Mouse (Mus musculus): ENCODE measurements around the gene Gm9970. TPM values are rescaled to one million over a fixed set of nuclear protein-coding genes. Genes with fewer than 3 reads are reported as not detected.

Gm9970 gene
- polyA plus RNA-seq, 1 experiment, result 0.69 TPM

- TF ChIP-seq POLR2A (IDR thresholded peaks at IDR 0.05; ENCODE audit: control insufficient read depth, extremely low read depth, insufficient read depth, low read length, poor library complexity), result no peak
- no peak for TF ChIP-seq CTCF (IDR thresholded peaks at IDR 0.05; ENCODE audit: borderline replicate concordance, control insufficient read depth, extremely low read depth, insufficient read depth, low read length, poor library complexity)
Measured at GRCm38 (mm10) chr5:31253806-31254205, 12.8 kb upstream of the Gm9970 start.

GRCm38 (mm10) chr5:31252795-31253545 is 11.9 kb upstream of the Gm9970 start:
- no peak for DNase-seq
- Histone ChIP-seq H3K36me3 (ENCODE audit: control insufficient read depth, insufficient read depth, low read length) (peaks cover 35% of the 10 kb centered on the region), H3K27ac (ENCODE audit: control insufficient read depth, insufficient read depth, low read length) (no peak overlapping the region), H3K27me3 (ENCODE audit: control insufficient read depth, insufficient read depth, low read length) (no peaks in the 10 kb centered on the region), H3K4me3 (ENCODE audit: control insufficient read depth, insufficient read depth, low read length) (no peak overlapping the region), H3K4me1 (replicated peaks; ENCODE audit: control insufficient read depth, insufficient read depth, low read length) (0 out of 2 replicates have a peak, but pooled peaks cover 2% of the 10 kb centered on the region)
- WGBS, result 93% methylated on average over 16 of the region's 16 CpGs
- TF ChIP-seq CTCF (IDR thresholded peaks at IDR 0.05; ENCODE audit: borderline replicate concordance, control insufficient read depth, extremely low read depth, insufficient read depth, low read length, poor library complexity) (no peak), POLR2A (IDR thresholded peaks at IDR 0.05; ENCODE audit: control insufficient read depth, extremely low read depth, insufficient read depth, low read length, poor library complexity) (no peak)

More at GRCm38 (mm10) chr5:31253806-31254205, 12.8 kb upstream of the Gm9970 start:
- DNase-seq, result no peak
- Histone ChIP-seq H3K36me3 (ENCODE audit: control insufficient read depth, insufficient read depth, low read length) (peaks cover 27% of the 10 kb centered on the region), H3K4me3 (ENCODE audit: control insufficient read depth, insufficient read depth, low read length) (no peak overlapping the region), H3K27ac (ENCODE audit: control insufficient read depth, insufficient read depth, low read length) (no peak overlapping the region), H3K4me1 (replicated peaks; ENCODE audit: control insufficient read depth, insufficient read depth, low read length) (0 out of 2 replicates have a peak, but pooled peaks cover 2% of the 10 kb centered on the region), H3K27me3 (ENCODE audit: control insufficient read depth, insufficient read depth, low read length) (no peaks in the 10 kb centered on the region)
- WGBS, result 89% methylated on average over 8 of the region's 8 CpGs

GRCm38 (mm10) chr5:31252151-31252550 is 11.1 kb upstream of the Gm9970 start:
- H3K4me1 ChIP-seq (replicated peaks; ENCODE audit: control insufficient read depth, insufficient read depth, low read length), result 0 out of 2 replicates have a peak, but pooled peaks cover 2% of the 10 kb centered on the region
- H3K27me3 ChIP-seq (ENCODE audit: control insufficient read depth, insufficient read depth, low read length), result no peaks in the 10 kb centered on the region
- H3K4me3 ChIP-seq (ENCODE audit: control insufficient read depth, insufficient read depth, low read length), result peak overlapping the region; percentile 52
- no peak overlapping the region for H3K27ac ChIP-seq (ENCODE audit: control insufficient read depth, insufficient read depth, low read length)
- TF ChIP-seq CTCF (IDR thresholded peaks at IDR 0.05; ENCODE audit: borderline replicate concordance, control insufficient read depth, extremely low read depth, insufficient read depth, low read length, poor library complexity), result no peak
- H3K36me3 ChIP-seq (ENCODE audit: control insufficient read depth, insufficient read depth, low read length), result peaks cover 43% of the 10 kb centered on the region
- DNase-seq, result no peak
- 89% methylated on average over 10 of the region's 10 CpGs for WGBS

GRCm38 (mm10) chr5:31251541-31252101 is 10.6 kb upstream of the Gm9970 start, which contains the start of gene Krtcap3:
Krtcap3 (plus strand) TSS chr5:31251691.
- TF ChIP-seq POLR2A (IDR thresholded peaks at IDR 0.05; ENCODE audit: control insufficient read depth, extremely low read depth, insufficient read depth, low read length, poor library complexity), result no peak
- TF ChIP-seq CTCF (IDR thresholded peaks at IDR 0.05; ENCODE audit: borderline replicate concordance, control insufficient read depth, extremely low read depth, insufficient read depth, low read length, poor library complexity), result no peak
- Histone ChIP-seq H3K27ac (ENCODE audit: control insufficient read depth, insufficient read depth, low read length) (no peak within 1 kb of the TSS), H3K36me3 (ENCODE audit: control insufficient read depth, insufficient read depth, low read length) (peaks cover 49% of the 10 kb centered on the region), H3K27me3 (ENCODE audit: control insufficient read depth, insufficient read depth, low read length) (no peaks in the 10 kb centered on the region), H3K4me3 (ENCODE audit: control insufficient read depth, insufficient read depth, low read length) (peak within 1 kb of the TSS; percentile 52), H3K4me1 (replicated peaks; ENCODE audit: control insufficient read depth, insufficient read depth, low read length) (0 out of 2 replicates have a peak, but pooled peaks cover 2% of the 10 kb centered on the region)
- WGBS, result 74% methylated on average over 47 of the region's 47 CpGs
- peak; percentile 8 for DNase-seq

- no peak overlapping the region for H3K4me3 ChIP-seq (ENCODE audit: control insufficient read depth, insufficient read depth, low read length)
- TF ChIP-seq POLR2A (IDR thresholded peaks at IDR 0.05; ENCODE audit: control insufficient read depth, extremely low read depth, insufficient read depth, low read length, poor library complexity) (no peak), CTCF (IDR thresholded peaks at IDR 0.05; ENCODE audit: borderline replicate concordance, control insufficient read depth, extremely low read depth, insufficient read depth, low read length, poor library complexity) (no peak)
- no peak for DNase-seq
- WGBS, result 95% methylated on average over 4 of the region's 4 CpGs
- 0 out of 2 replicates have a peak, but pooled peaks cover 2% of the 10 kb centered on the region for H3K4me1 ChIP-seq (replicated peaks; ENCODE audit: control insufficient read depth, insufficient read depth, low read length)
- H3K27me3 ChIP-seq (ENCODE audit: control insufficient read depth, insufficient read depth, low read length), result no peaks in the 10 kb centered on the region
- H3K36me3 ChIP-seq (ENCODE audit: control insufficient read depth, insufficient read depth, low read length), result peaks cover 58% of the 10 kb centered on the region
- no peak overlapping the region for H3K27ac ChIP-seq (ENCODE audit: control insufficient read depth, insufficient read depth, low read length)
Measured at GRCm38 (mm10) chr5:31250716-31251115, 9.7 kb upstream of the Gm9970 start.

- WGBS, result 39% methylated on average over 10 of the region's 10 CpGs
- H3K4me1 ChIP-seq (replicated peaks; ENCODE audit: control insufficient read depth, insufficient read depth, low read length), result peaks cover 8% of the 10 kb centered on the region
- no peaks in the 10 kb centered on the region for H3K27me3 ChIP-seq (ENCODE audit: control insufficient read depth, insufficient read depth, low read length)
- H3K36me3 ChIP-seq (ENCODE audit: control insufficient read depth, insufficient read depth, low read length), result peaks cover 34% of the 10 kb centered on the region
- DNase-seq, result no peak
- H3K4me3 ChIP-seq (ENCODE audit: control insufficient read depth, insufficient read depth, low read length), result no peak overlapping the region
- TF ChIP-seq POLR2A (IDR thresholded peaks at IDR 0.05; ENCODE audit: control insufficient read depth, extremely low read depth, insufficient read depth, low read length, poor library complexity) (no peak), CTCF (IDR thresholded peaks at IDR 0.05; ENCODE audit: borderline replicate concordance, control insufficient read depth, extremely low read depth, insufficient read depth, low read length, poor library complexity) (no peak)
- H3K27ac ChIP-seq (ENCODE audit: control insufficient read depth, insufficient read depth, low read length), result no peak overlapping the region
Measured at GRCm38 (mm10) chr5:31242191-31242590, 1.2 kb upstream of the Gm9970 start.

Measured in thymus, adult 2 months (tissue).